Mouse (Mus musculus) C2C12 (cell line): ENCODE measurements at regions not wholly inside any gene's neighbourhood (a gene's known extent, or its start where the extent isn't known, plus 50 kb on each side); places are given as distances from the start of the nearest gene placed in this dataset.

Experiments
- CTCF ChIP-seq: IDR thresholded peaks from one replicate; pipeline ENCODE4 v1.5.1; 2011; ENCODE audit not compliant: control insufficient read depth, insufficient read depth, insufficient read length
- MAX ChIP-seq: IDR thresholded peaks from one replicate; pipeline ENCODE4 v1.6.1; 2011; ENCODE audit warnings: mild to moderate bottlenecking, control low read depth
- USF1 ChIP-seq: IDR thresholded peaks from one replicate; pipeline ENCODE4 v1.6.1; 2011; ENCODE audit warnings: low read depth, mild to moderate bottlenecking, control low read depth, moderate library complexity

- no peak for TF ChIP-seq CTCF
- no peak for TF ChIP-seq MAX
- no peak for TF ChIP-seq USF1
Measured at GRCm38 (mm10) chr4:131585946-131586345, 252.1 kb downstream of the Ptpru start.
